Comparison of ENCODE assay signal across 29 mouse cellular contexts in genomic region chr6:139978114-139978513, GRCm38 (mm10).
A peak's percentile ranks its signal among the peaks of the same experiment; 100 is the strongest.
DNase-seq lines count a peak whose midpoint lies in the region; ATAC-seq and TF ChIP-seq lines count a peak whose summit lies in the region.
"Had no signal": no experiment of that assay in that cellular context is flagged by ENCODE, and none has a peak within 500 bp of the region (broad histone marks: within the 10 kb centered on the region; RNA-seq: fewer than 3 reads in every experiment).

No protein-coding gene starts in this region.

- H3K4me2 ChIP-seq in kidney, postnatal 0 days (ENCODE audit: low read length): no peak overlapping the region
- no peak overlapping the region for H3K4me2 ChIP-seq in stomach, embryonic 16.5 days (ENCODE audit: low read depth, low read length)
- no peak overlapping the region for H3K4me2 ChIP-seq in stomach, postnatal 0 days (replicated peaks; ENCODE audit: low read depth)
- no peak overlapping the region for H3K4me2 ChIP-seq in hindbrain, postnatal 0 days (ENCODE audit: low read depth, low read length)
- H3K4me2 ChIP-seq: embryonic facial prominence, embryonic 12.5 days; forebrain, embryonic 15.5 days; heart, embryonic 13.5 days; stomach, embryonic 15.5 days had no signal

- ATAC-seq in kidney, postnatal 0 days (replicated peaks; ENCODE audit: low FRiP score, low read depth): no peak
- peak; percentile 40; the same call in 1 of the 2 replicates for ATAC-seq in stomach, embryonic 16.5 days (ENCODE audit: insufficient read depth, low FRiP score)
- no peak for ATAC-seq in stomach, postnatal 0 days (ENCODE audit: low FRiP score, low TSS enrichment)
- ATAC-seq in hindbrain, postnatal 0 days: no peak
- ATAC-seq: forebrain, embryonic 15.5 days; hindbrain, embryonic 16.5 days; Patski had no signal

- H3K27me3 ChIP-seq in kidney, postnatal 0 days (ENCODE audit: insufficient read depth, low read length): no peaks in the 10 kb centered on the region
- H3K27me3 ChIP-seq in stomach, embryonic 16.5 days (ENCODE audit: control insufficient read depth, insufficient read depth, low read length): no peaks in the 10 kb centered on the region
- no peaks in the 10 kb centered on the region for H3K27me3 ChIP-seq in stomach, postnatal 0 days (ENCODE audit: control insufficient read depth, insufficient read depth, low read length)
- H3K27me3 ChIP-seq in hindbrain, postnatal 0 days (ENCODE audit: insufficient read depth, low read length): no peaks in the 10 kb centered on the region
- H3K27me3 ChIP-seq: embryonic facial prominence, embryonic 12.5 days; forebrain, embryonic 15.5 days; heart, embryonic 13.5 days; Patski; stomach, embryonic 15.5 days had no signal

- no peak for TF ChIP-seq CTCF in kidney, postnatal 0 days (IDR thresholded peaks at IDR 0.05; ENCODE audit: low read depth)
- TF ChIP-seq CTCF in stomach, postnatal 0 days (IDR thresholded peaks at IDR 0.05; ENCODE audit: low read depth): no peak
- TF ChIP-seq CTCF in hindbrain, postnatal 0 days (IDR thresholded peaks at IDR 0.05; ENCODE audit: low read depth): no peak

- no peak overlapping the region for H3K27ac ChIP-seq in kidney, postnatal 0 days
- H3K27ac ChIP-seq in stomach, embryonic 16.5 days (ENCODE audit: low read length): no peak overlapping the region
- H3K27ac ChIP-seq in stomach, postnatal 0 days (replicated peaks): no peak overlapping the region
- no peak overlapping the region for H3K27ac ChIP-seq in hindbrain, postnatal 0 days
- H3K27ac ChIP-seq: embryonic facial prominence, embryonic 12.5 days; forebrain, embryonic 10.5 days; forebrain, embryonic 15.5 days; heart, embryonic 13.5 days; liver, embryonic 14.5 days; macrophage; stomach, embryonic 15.5 days had no signal

- DNase-seq in heart, adult 11 months: peak; percentile 90
- DNase-seq in heart, postnatal 36 days: no peak
- peak; percentile 60 for DNase-seq in kidney, postnatal 0 days (ENCODE audit: low spot score)
- no peak for DNase-seq in kidney, postnatal 36 days
- DNase-seq in stomach, postnatal 0 days (ENCODE audit: low spot score): no peak
- DNase-seq in yolk sac, embryonic 10.5 days (ENCODE audit: low spot score): peak; percentile 9
- no peak for DNase-seq in hindbrain, postnatal 0 days (ENCODE audit: low spot score)
- DNase-seq: adrenal gland, postnatal 10 days; cerebellum, adult 11 months; cerebellum, adult 9-10 months; cerebellum, postnatal 36 days; kidney, adult 2 months; layer of hippocampus, adult 9-11 months; liver; midbrain, embryonic 14.5 days; retina, postnatal 1 day; right cerebral cortex, postnatal 14 days; thymus, adult 18-20 months; thymus, postnatal 25 days had no signal

- no peaks in the 10 kb centered on the region for H3K9me3 ChIP-seq in kidney, postnatal 0 days (replicated peaks; ENCODE audit: low read length)
- no peaks in the 10 kb centered on the region for H3K9me3 ChIP-seq in stomach, embryonic 16.5 days (replicated peaks; ENCODE audit: control insufficient read depth, low read length)
- no peaks in the 10 kb centered on the region for H3K9me3 ChIP-seq in stomach, postnatal 0 days (ENCODE audit: control insufficient read depth, low read length)
- H3K9me3 ChIP-seq in hindbrain, postnatal 0 days (ENCODE audit: low read length): no peaks in the 10 kb centered on the region
- H3K9me3 ChIP-seq: embryonic facial prominence, embryonic 12.5 days; forebrain, embryonic 10.5 days; forebrain, embryonic 15.5 days; heart, embryonic 13.5 days; stomach, embryonic 15.5 days had no signal

- no peak for TF ChIP-seq EP300 in stomach, postnatal 0 days (optimal IDR thresholded peaks at IDR 0.05)

- no peak overlapping the region for H3K4me3 ChIP-seq in kidney, postnatal 0 days (replicated peaks; ENCODE audit: low read depth, low read length)
- no peak overlapping the region for H3K4me3 ChIP-seq in stomach, embryonic 16.5 days (replicated peaks; ENCODE audit: low read length)
- no peak overlapping the region for H3K4me3 ChIP-seq in stomach, postnatal 0 days (ENCODE audit: low read depth, low read length)
- H3K4me3 ChIP-seq in hindbrain, postnatal 0 days (ENCODE audit: low read length): no peak overlapping the region
- H3K4me3 ChIP-seq: embryonic facial prominence, embryonic 12.5 days; forebrain, embryonic 10.5 days; forebrain, embryonic 15.5 days; heart, embryonic 13.5 days; stomach, embryonic 15.5 days had no signal

- H3K36me3 ChIP-seq in kidney, postnatal 0 days (ENCODE audit: insufficient read depth, low read length): no peaks in the 10 kb centered on the region
- H3K36me3 ChIP-seq in stomach, embryonic 16.5 days (ENCODE audit: control insufficient read depth, insufficient read depth, low read length): no peaks in the 10 kb centered on the region
- no peaks in the 10 kb centered on the region for H3K36me3 ChIP-seq in stomach, postnatal 0 days (ENCODE audit: control insufficient read depth, insufficient read depth, low read length)
- H3K36me3 ChIP-seq in hindbrain, postnatal 0 days (ENCODE audit: insufficient read depth, low read length): no peaks in the 10 kb centered on the region
- H3K36me3 ChIP-seq: embryonic facial prominence, embryonic 12.5 days; forebrain, embryonic 10.5 days; forebrain, embryonic 15.5 days; heart, embryonic 13.5 days; stomach, embryonic 15.5 days had no signal

- H3K9ac ChIP-seq in kidney, postnatal 0 days (ENCODE audit: low read depth, low read length): no peak overlapping the region
- no peak overlapping the region for H3K9ac ChIP-seq in stomach, embryonic 16.5 days (ENCODE audit: low read length)
- no peak overlapping the region for H3K9ac ChIP-seq in stomach, postnatal 0 days (ENCODE audit: low read length)
- H3K9ac ChIP-seq in hindbrain, postnatal 0 days (replicated peaks; ENCODE audit: low read length): no peak overlapping the region
- H3K9ac ChIP-seq: embryonic facial prominence, embryonic 12.5 days; forebrain, embryonic 15.5 days; heart, embryonic 13.5 days; liver, embryonic 14.5 days; stomach, embryonic 15.5 days had no signal

- intact Hi-C loops in heart, postnatal 36 days (cut with DNase I): no loop called here

- WGBS in kidney, postnatal 0 days: 37% methylated on average over 3 of the region's 3 CpGs
- 47% methylated on average over 3 of the region's 3 CpGs for WGBS in stomach, embryonic 16.5 days
- WGBS in stomach, postnatal 0 days: 49% methylated on average over 3 of the region's 3 CpGs
- WGBS in hindbrain, postnatal 0 days: 50% methylated on average over 3 of the region's 3 CpGs

- H3K4me1 ChIP-seq in kidney, postnatal 0 days (replicated peaks; ENCODE audit: insufficient read depth, low read length): no peaks in the 10 kb centered on the region
- H3K4me1 ChIP-seq in stomach, embryonic 16.5 days (ENCODE audit: control insufficient read depth, insufficient read depth, low read length): no peaks in the 10 kb centered on the region
- H3K4me1 ChIP-seq in stomach, postnatal 0 days (replicated peaks; ENCODE audit: control insufficient read depth, insufficient read depth): no peaks in the 10 kb centered on the region
- H3K4me1 ChIP-seq in hindbrain, postnatal 0 days (ENCODE audit: insufficient read depth, low read length): no peaks in the 10 kb centered on the region
- H3K4me1 ChIP-seq: embryonic facial prominence, embryonic 12.5 days; forebrain, embryonic 15.5 days; heart, embryonic 13.5 days; stomach, embryonic 15.5 days had no signal

Comparison
In these comparisons a context has a peak if more than half of its experiments do, and no peak if none do; other contexts are left out.
1. DNase-seq: peak in heart, adult 11 months (single experiment), kidney, postnatal 0 days (single experiment) and yolk sac, embryonic 10.5 days (single experiment); none in heart, postnatal 36 days (0 of 2), kidney, postnatal 36 days (0 of 2), stomach, postnatal 0 days (single experiment) and hindbrain, postnatal 0 days (single experiment).